Mouse (Mus musculus): Measurements from ENCODE around the gene Unc50.

Gene Unc50

DNA sequence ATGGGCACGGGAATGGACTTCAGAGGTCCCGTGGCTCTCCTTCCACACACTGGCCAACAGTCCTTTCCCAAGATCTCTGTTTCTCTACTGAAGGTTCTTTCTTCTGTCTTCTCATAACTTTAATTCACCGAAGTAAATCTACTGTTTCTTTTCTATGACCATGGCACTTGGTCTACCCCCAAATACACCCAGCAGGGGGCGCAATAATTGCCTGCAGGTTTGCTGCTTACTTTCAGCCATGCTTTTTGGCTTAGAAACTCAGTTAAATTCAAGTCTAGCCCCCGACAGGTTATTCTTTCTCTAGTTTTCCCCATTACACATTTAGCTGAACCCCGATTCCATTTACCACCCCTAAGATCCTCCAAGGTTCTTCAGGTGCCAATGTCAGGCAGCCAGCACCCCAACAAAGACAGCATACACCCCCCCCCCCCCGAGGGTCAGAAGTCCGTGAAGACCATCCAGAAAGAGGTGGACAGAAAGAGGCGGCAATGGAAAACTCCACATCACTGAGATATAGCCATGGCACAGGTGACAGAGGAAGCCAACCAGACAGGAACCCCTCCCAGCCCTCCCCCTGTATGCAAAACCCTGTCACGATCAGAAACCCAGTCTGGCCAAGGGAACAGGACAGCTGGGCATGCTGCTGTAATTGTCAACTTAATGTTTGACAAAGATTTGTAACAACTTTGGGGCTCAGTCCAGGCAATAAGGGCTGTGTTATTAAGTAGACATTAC lies 18.6 kb downstream of the Unc50 start:
- DNase-seq: peak; percentile 50

DNA sequence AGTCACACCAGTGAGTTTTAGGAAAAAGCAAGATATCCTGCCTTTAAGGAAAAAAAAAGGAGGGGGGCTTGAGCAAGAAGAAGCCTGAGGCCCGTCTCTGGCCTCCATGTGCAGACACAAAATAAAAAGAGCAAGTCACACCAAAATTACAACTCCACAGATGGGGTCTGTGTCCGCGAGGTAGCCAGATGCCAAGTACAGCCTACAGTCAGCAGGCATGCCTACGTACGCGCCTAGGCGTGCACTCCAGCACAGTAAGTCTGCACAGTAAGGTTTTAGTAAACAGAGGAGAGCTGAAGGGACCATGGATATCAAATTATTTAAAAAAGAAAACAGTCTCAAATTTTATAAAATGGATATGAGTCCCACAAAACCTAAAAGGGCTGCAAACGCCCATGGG lies 21.3 kb downstream of the Unc50 start:
- no peak for DNase-seq

DNA sequence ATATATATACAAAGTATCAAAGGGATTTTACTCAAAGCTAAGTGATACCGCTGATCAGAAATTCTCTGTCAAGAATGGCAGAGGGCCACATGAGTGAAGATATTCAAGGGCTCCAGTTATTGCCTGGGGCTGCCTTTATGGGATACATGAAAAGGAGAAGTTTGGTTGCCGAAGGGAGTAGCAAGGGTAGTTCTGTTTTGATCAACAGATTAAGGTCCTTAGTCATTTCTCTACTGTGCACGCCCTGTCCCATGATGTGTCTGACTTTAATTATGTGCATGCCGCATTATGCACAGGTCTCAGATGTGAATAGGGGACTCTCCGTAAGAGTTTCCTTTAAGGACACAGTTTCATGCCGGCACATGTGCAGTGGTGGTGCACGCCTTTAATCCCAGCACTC lies 27.6 kb downstream of the Unc50 start:
- no peak for DNase-seq

DNA sequence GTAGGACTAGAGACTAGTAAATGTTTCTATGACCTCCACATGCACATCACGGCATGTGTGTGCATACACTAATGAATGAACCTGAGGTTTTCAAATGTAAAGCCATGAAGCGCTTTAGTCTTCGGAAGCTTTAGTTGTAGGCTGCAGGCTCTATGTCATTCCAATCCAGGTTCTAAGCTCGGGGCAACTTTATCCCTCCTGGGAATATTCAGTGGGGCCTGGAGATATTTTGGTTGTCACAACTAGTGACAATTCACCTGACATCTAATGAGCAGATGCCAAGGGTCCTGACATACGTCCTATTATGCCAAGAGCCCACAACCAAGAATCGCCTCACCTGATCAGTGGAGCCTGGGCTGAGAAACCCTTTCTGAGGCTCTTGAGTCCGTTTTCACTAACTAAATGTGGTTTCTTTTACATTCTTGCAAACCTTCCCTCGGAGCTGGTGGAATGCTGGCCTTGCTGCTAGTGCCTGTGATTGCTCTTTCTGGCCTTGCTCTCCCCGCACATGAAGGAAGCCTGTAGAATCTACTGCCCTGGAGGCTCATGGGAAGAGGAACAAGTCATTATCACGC lies 35.0 kb downstream of the Unc50 start:
- DNase-seq: no peak

DNA sequence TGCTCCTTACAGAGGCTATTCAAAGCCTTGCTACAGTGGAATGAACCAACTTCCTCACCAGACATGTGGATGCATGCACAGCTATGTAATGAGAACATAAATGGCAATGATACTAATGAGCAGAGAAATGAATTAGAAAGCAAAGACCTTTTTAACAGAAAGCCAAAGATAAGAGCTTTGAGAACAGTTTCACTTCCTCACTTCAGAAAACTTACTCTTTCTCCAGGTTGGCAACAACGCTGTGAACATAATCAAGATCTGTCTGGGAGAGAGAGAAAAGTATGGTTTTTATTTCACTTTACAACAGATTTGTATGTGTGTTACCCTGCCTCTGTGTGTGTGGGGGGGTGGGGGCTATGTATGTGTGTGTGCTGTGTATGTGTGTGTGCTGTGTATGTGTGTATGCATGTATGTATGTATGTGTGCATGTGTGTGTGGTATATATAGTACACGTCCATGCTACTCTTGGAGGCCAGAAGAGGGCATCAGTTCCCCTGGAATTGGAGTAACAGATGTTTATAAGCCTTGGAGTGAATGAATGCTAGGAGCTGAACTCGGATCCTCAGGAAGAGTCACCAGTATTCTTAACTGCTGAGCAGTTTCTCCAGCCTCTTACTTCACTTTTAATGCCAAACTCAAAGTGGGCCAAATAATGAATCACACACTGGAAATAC lies 36.5 kb downstream of the Unc50 start:
- no peak for DNase-seq

DNA sequence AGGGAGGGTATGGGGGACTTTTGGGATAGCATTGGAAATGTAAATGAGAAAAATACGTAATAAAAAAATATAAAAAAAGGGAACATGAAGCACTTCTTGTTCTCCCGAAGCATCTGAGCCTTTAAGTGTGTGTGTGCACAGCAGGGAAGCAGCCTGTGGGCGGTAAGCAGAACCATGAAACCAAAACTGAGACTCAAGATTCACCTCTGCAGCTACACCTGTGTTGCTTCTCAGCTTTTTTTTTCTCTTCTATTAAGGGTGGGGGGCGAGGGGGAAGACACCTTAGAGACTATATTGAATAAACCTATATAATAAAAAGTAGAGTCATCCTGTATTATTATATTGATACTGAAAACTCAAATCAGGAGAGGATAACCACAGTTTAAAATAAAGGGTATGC lies 37.9 kb downstream of the Unc50 start:
- DNase-seq: no peak

DNA sequence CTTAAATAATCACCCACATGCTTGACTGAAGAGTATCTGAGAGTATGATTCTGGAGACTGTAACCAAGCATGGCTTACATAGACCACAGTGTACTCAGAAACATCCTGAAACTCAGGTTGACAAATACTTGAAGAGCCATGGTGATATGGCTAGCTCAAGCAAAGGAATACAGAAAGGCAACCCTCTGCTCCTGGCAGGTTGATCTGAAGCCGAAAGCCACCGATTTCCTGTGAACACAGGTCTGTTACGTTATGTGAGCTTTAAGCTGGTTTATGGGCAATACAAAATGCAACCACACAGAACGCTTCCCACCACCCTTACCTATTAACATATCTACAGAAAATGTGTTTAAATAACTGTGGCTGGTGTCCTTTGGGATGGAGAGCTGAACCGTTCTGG lies 39.1 kb downstream of the Unc50 start:
- DNase-seq: no peak

DNA sequence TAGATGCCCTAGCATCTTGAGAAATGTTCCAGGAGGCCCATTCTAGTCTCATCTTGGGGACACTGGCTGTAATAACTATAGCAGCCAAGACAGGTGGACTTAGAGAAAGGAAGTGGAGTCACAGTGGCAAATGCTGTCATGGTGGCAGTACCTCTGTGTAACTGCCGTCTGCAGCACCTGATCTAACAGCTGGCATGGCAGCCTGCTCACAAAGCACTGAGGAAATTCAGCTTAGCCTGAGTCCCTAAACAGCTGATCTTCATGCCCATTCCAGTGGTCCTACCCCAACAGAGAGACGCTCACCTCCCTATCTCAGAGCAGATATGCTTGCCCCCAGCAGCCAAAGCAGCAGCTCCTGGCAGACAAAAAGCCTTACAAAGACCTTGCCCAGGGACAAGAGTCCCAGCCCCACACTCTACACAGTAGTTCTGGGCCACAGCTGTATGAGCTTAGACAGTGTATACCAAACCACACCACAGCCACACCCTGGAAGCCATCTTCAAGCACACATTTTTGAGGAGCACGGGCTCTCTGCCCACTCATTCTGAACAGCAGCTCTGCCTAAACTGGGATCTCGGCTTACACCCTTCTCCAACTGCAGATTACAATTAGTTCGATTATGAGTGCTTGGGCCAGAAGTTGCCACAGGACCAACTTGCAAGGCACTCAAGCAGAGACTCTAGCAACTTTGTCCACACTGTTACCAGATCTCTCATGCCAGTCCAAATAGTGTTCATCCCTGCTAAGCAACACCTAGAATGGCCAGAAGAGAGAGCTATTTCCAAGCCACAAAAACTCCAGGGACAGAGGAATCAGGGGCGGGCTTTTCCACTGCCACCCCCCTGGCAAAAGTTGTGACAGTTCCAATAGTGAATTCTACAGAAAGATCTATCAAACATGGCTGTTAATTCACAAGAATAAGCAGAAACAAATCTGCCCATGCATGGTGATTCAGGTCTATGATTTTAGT lies 41.5 kb downstream of the Unc50 start:
- no peak for DNase-seq

DNA sequence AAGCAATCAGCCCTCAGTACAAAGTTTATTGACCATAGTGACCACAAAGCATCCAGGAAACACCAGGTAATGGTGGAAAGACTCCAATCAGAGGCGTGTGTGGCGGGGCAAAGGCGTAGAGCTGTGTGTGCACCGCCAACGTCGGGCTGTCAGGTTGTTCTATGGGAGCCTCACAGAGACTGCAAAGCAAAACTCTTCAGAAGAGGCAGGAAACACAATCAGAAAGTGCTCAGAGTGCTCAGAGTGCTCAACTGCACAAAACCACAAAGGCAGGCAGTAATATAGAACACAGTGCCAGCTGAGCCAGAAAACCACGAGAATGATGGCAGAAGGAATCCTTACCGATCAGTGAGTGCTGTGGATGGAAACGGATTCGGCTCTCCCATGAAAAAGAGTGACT lies 43.3 kb downstream of the Unc50 start:
- DNase-seq: no peak

DNA sequence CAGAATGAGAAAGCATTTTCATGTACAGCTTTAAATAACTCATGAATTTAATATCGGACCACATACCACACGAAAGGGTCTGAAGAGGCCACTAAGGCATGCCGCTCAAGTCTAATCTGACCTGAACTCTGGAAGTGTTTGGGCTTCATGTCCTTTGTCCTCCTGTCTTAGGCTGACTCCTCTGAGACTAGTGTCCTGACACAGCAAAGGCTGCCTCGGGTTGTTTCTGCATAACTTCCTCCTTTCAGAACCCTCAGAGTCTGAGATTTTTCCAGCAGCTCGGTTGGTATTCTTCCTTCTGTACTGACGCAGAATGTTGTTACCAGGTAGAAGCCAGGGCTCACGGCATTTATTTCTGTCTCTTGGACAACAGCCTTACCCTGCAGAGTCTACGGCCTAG lies 44.1 kb downstream of the Unc50 start:
- no peak for DNase-seq

DNA sequence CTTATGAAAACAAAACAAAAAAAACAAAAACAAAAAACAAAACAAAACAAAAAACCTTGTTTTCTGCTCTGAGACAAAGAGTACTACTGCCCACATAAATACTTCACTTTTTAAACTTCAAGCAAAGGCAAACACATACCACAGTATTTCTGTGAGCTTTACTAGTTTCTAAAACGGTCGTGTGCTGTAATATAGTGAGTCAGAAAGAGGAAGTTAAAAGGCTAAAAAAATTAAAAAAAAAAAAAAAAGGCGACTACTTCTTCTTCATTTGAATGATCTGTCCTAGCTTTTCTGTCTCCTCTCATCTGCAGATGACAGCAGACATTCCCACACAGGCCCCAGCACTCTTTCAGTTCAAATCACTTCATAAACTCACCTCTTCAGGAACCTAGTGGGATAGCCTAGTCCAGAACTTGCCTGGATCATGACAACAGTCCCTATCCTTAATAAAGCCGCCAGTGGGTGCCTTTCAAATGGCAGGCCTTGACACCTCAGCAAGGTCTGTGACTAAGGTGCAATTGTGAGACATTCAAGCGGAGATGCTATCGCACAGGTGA lies 44.8 kb downstream of the Unc50 start:
- no peak for DNase-seq

DNA sequence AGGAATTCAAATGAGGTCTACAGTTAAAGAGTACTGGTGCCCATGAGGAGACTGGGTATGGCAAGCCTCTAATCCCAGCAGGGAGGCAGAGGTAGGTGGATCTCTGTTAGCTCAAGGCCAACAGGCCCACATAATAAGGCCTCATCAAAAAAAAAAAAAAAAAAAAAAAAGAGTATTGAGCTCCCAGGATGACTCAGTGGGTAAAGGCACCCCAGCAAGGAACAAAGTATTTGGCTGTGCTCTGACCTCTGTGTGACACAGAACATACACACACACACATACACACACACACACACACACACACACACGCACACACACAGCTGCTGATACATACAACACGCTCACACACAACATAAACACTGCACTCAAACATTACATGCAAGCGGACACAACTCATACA lies 45.4 kb downstream of the Unc50 start:
- DNase-seq: no peak

DNA sequence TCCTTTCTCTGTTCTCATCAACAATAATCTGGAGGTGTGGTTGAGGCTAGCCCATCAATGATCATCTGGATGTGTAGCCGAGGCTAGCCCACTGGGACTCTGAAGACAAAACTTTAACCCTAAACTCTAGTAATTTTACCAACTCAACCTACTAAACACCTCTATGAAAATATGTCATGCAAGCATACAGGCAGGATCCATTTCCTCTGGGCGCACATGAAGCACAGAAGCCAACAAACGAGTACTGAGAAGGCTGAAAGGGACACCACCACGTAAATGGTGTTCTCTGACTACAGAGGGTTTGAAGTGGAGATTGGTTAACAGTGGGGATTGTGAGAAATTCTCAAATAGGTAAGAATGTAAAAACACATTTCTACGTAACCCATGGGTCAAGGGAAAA lies 47.3 kb downstream of the Unc50 start:
- no peak for DNase-seq

DNA sequence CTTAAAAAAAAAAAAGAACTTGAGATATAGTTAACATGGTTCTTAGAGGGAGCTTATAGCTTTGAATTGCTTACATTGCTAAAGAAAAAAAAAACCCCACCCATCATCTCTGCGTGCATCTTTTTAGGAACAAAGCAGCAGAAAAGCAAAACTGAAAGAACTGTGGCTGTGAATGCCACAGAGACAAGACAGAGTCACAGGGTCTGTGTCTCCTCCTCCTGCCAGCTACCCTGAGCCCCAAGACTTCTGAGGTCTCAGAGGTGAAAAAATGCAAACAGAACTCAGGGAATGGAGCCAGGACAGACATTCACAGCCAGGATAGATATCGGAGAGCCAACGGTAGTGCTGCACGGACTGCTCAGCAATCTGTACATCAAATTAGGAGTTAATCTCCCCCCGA lies 48.0 kb downstream of the Unc50 start:
- no peak for DNase-seq

DNA sequence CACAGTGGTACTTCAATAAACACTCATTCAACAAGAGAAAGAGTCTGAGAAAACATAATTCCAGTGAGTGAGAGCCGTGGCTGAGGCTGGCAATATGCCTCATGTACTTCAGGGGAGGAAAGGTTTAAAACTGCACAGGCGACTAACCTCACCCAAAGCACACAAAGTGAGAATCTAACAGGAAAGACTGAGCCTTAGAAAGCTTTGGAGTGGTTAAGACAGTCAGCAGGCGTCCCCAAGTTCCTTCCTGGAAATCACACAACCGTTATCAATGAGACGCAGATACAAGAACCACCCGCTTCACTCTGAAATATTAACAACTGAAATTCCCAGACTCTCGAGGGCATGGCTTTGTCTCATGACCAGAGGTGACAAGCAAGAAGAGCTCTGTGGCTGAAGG lies 48.5 kb downstream of the Unc50 start:
- no peak for DNase-seq

DNA sequence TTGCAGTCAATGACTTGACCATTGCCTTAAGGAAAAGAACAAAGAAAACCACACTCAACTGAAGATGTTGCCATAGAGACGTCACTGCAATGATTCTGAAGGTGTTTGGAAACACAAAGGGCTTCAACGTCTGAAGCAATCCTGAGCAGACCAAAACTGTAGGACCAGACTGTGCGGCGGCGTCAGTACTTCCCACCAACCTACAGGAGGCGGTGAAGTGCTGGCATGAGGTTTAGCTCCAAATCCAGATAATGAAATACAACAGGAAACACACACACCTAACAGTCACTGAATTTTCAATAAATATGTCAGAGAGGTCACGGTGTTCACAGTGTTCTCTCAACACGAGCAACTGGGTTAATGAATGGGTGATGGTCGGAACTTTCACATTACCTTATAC lies 49.1 kb downstream of the Unc50 start:
- no peak for DNase-seq

DNA sequence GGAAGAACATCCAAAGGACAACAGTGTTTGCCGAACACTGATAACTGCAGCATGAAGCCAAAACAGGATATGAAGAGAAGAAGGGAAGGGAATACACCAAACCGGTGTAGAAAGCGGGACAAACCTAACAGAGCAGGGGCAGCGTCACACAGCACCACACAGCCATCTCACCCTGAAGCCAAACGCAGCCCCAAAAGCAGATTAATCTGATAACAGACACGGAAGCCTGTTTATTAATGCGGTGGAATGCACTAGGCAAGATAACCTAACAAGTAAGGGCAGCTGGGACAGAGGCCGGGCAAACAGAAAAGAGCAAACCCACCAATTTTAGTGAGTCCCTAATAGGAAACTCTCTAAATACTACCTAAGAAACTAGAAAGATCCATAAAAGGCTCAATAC lies 49.8 kb downstream of the Unc50 start:
- no peak for DNase-seq

DNA sequence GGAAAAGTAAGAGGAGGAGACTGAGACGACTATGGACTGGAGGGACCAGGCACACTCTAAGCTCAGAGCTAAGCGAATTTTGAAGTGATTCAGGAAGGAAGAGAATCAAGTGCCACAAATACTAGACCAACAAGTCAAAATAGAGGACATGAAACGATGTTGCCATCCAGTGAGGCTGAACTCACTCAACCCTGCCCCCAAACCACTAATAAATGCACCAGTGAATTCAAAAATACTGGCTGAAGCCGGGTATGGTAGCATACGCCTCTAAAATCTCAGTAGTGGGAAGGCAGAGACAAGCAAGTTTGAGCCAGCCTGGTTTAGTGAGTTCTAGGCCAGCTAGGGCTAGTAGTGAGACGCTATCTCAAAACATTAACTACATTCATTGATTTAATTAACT lies 50.8 kb downstream of the Unc50 start:
- DNase-seq: no peak

DNA sequence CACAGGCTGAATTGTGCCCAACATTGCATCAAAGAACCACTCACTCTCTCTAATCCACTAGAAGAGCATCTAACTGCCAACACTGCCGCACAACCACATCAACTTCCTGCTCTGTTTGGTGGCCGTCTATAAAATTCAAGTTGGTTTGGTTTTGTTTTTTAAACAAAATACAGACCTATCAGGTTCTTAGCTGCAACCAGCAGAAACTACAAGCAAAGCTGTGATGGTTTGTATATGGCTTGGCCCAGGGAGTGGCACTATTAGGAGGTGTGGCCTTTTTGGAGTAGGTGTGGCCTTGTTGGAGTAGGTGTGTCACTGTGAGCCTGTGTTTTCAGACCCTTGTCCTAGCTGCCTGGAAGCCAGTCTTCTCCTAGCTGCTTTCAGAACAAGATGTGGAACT lies 51.4 kb downstream of the Unc50 start:
- no peak for DNase-seq

DNA sequence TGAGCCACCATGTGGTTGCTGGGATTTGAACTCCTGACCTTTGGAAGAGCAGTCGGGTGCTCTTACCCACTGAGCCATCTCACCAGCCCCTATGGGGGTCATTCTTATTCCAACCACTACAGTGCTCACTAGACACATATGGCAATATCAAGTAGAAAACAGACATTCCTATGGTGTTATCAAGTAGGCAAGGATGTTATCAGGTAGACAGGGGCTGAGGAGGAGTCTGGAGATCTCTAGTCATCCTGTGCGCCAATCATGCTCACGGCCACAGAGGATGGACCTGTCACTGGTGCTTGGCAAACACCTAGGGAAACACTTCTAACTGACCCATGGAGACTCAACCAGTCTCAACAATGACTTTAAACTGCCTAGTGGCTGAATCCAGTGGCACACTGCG lies 54.7 kb downstream of the Unc50 start:
- no peak for DNase-seq

DNA sequence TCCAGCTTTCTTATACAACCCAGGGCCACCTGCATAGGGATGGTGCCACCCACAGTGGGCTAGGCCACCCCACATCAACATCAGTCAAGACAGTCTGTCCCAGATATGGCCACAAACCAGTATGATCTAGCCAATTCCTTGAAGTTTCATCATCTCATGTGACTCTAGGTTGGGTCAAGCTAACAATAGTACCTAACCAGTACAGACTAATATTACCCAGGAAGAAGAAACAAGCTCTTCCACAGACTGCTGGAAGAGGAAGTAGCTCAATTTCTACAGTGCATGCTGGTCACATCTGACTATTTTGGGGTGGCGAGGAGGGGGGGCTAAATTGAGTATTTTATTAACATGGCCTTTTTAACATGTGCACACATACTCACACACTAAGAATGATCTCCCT lies 56.5 kb downstream of the Unc50 start:
- no peak for DNase-seq

DNA sequence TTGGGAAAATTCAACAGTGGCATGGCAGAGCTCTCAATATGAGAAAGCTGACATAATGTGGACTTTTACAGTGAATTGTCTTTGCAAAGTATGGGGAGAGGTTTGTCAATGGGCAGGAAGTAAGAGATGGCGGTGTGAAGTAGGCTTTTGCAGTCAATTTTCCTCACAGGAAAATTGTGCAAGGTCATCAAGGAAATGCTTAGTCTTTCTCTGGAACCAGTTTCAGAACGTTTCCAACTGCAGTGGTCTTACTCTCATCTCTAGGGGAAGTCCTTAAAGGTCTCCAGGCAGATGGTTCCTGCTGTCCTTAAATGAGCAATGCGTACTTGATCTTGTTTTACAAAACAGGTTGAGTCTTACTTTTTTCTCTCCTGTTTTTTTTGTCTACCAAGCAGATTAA lies 57.1 kb downstream of the Unc50 start:
- no peak for DNase-seq

DNA sequence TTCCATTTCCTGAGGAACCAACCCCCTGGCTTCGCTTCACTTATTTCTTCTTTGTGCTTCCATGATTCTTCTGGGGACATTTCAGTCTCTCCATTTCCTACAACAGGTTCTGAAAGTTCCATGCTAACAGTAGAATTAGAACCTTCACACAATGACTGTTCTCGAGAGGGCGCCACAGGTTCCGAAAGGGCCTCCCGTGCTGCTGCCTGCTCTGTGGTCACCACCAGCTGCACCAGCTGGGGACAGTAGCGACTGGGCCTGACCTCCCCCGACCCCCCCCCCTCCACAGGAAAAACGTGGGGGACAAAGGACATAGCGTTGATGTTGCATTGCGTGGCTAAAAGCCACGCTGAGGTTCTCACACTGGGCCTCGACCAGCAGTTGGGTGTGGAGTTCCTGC lies 58.6 kb downstream of the Unc50 start:
- DNase-seq: no peak
